Mouse (Mus musculus) spleen, postnatal 10 days (tissue): Measurements from ENCODE around the gene Pyroxd2.
"Not testable (repeated sequence)": the region's sequence is repeated elsewhere in the genome, so short reads cannot be mapped to it uniquely, and the experiment has no call there.

Experiments
- DNase-seq, 2 experiments: peaks; one replicate each; pipeline ENCODE4 v3.0.0; 2021 to 2022; ENCODE audit warnings: low spot score in 2 of 2

Gene Pyroxd2

GRCm38 (mm10) chr19:42689786-42690185 is 62.8 kb downstream of the Pyroxd2 start:
- no peak for DNase-seq

DNA sequence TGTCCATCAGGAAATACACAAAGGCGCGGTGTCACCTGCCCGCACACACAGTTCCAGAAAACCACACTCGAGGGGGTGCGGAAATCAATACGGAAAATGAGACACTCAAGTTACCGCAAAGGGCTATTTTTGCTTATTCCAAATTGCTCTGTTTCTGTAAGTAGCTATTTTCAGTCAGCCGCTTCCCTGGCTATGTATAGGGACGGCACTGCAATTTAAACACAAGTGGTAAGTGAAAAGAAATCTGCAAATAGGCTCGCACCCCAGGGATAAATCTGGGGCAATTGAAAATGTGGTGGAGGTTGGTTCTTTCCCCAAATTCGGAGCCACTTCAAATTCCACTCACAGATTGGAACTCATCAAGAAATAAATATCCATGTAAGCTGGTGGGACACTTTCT is 63.3 kb downstream of the Pyroxd2 start:
- DNase-seq, result no peak

DNA sequence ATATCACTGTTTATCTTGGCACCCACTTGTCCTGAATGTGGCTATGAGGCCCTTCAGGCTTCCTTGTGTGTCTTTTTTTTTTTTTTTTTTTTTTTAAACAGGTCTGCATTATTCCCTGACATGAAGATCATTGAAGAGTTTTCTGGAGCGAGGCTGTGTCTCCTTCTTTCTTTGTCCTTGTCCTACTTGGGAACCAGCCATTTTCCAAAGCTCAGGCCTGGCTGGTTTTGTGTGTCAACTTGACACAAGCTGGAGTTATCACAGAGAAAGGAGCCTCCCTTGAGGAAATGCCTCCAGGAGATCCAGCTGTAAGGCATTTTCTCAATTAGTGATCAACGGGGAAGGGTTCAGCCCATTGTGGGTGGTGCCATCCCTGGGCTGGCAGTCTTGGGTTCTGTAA is 69.8 kb downstream of the Pyroxd2 start:
- DNase-seq, result not testable (repeated sequence)

DNA sequence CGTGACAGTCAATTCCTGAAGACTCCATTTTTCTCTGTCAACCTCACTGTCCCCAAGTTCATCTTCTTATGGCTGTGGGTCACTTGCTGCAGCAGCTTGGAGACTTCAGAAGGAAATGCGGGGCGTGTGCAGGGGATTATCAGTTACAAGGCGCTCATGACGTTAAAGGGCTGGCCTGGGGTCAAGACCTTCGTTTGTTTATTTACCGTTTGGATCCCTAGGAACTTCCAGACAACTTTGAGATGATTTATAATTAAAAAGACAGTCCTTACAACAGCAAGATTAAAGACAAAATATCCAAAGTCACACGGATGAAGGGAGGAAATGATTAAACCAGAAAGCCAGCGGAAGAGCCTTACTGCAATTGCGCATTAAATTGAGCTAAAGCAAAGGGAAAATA is 74.4 kb downstream of the Pyroxd2 start:
- DNase-seq, result no peak

DNA sequence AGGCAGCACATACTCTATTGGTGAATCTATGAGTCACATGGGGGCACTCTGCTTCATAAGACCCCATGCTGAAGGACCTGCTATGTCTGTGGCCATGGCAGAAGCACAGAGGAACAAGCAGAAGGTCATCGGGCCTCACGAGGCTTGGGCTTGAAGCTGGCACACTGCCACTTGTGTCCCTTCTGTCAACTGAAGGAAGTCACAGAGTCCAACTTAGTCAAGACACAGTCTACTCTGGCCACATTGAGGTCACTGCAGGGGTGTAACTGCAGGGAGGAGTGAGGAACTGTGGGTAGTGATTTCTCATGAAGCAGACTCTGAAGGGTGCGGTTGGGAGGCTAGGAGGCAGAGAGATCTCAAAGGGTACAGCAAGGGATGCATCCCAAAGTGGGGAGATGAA is 75.1 kb downstream of the Pyroxd2 start:
- no peak for DNase-seq

DNA sequence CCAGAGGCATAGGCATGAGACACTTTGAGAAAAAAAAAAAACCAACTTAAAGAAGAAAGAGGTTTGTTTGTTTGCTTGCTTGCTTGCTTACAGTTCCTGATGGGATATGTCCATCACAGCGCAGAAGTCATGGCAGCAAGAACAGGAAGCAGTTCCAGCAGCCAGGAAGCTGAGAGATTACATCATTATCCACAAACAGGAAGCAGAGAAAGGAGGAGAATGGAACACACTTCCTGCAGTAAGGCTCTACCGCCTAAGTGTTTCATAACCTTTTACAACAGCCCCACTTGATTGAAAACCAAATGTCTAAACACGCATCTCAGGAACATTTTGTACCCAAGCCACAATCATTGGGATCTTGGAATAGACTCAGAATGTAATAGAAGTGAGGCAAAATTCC is 75.6 kb downstream of the Pyroxd2 start:
- no peak for DNase-seq
